Mouse (Mus musculus): ENCODE data around the gene Chrna9. TPM values are rescaled to one million over a fixed set of nuclear protein-coding genes. Genes with fewer than 3 reads are reported as not detected.
"Not testable (repeated sequence)": the region's sequence is repeated elsewhere in the genome, so short reads cannot be mapped to it uniquely, and the experiment has no call there.

Chrna9 gene
- polyA plus RNA-seq, 1 experiment from 2014 or later = not detected

GRCm38 (mm10) chr5:65973189-65973588 is 38.5 kb downstream of the Chrna9 start:
- Histone ChIP-seq H3K4me1 (ENCODE audit: control insufficient read depth, insufficient read depth, low read length) (no peaks in the 10 kb centered on the region), H3K4me2 (ENCODE audit: low read length) (no peak overlapping the region), H3K36me3 (ENCODE audit: control insufficient read depth, insufficient read depth, low read length) (no peaks in the 10 kb centered on the region), H3K27me3 (ENCODE audit: control insufficient read depth, insufficient read depth, low read length) (no peaks in the 10 kb centered on the region), H3K9ac (replicated peaks; ENCODE audit: low read length) (no peak overlapping the region), H3K9me3 (ENCODE audit: control insufficient read depth, low read length) (no peaks in the 10 kb centered on the region), H3K27ac (replicated peaks; ENCODE audit: low read depth, low read length) (no peak overlapping the region), H3K4me3 (replicated peaks; ENCODE audit: low read depth, low read length) (no peak overlapping the region)
- DNase-seq (no peak), ATAC-seq (ENCODE audit: low FRiP score, low TSS enrichment) (no peak)
- WGBS = 78% methylated on average over 2 of the region's 2 CpGs

- Histone ChIP-seq H3K27ac (replicated peaks; ENCODE audit: low read depth, low read length) (no peak overlapping the region), H3K9me3 (ENCODE audit: control insufficient read depth, low read length) (no peaks in the 10 kb centered on the region), H3K27me3 (ENCODE audit: control insufficient read depth, insufficient read depth, low read length) (no peaks in the 10 kb centered on the region), H3K4me3 (replicated peaks; ENCODE audit: low read depth, low read length) (no peak overlapping the region), H3K4me1 (ENCODE audit: control insufficient read depth, insufficient read depth, low read length) (no peaks in the 10 kb centered on the region), H3K9ac (replicated peaks; ENCODE audit: low read length) (no peak overlapping the region), H3K36me3 (ENCODE audit: control insufficient read depth, insufficient read depth, low read length) (no peaks in the 10 kb centered on the region), H3K4me2 (ENCODE audit: low read length) (no peak overlapping the region)
- no peak for ATAC-seq (ENCODE audit: low FRiP score, low TSS enrichment)
- WGBS = 91% methylated on average over 13 of the region's 13 CpGs
- no peak for DNase-seq
These were observed 41.0 kb downstream of the Chrna9 start for GRCm38 (mm10) chr5:65975731-65976130.

GRCm38 (mm10) chr5:65986426-65986825 is 51.7 kb downstream of the Chrna9 start:
- H3K27ac ChIP-seq (replicated peaks; ENCODE audit: low read depth, low read length) = no peak overlapping the region
- WGBS = 93% methylated on average over 5 of the region's 5 CpGs
- H3K4me2 ChIP-seq (ENCODE audit: low read length) = no peak overlapping the region
- no peaks in the 10 kb centered on the region for H3K4me1 ChIP-seq (ENCODE audit: control insufficient read depth, insufficient read depth, low read length)
- ATAC-seq (ENCODE audit: low FRiP score, low TSS enrichment) (no peak), DNase-seq (no peak)
- no peak overlapping the region for H3K9ac ChIP-seq (replicated peaks; ENCODE audit: low read length)
- H3K4me3 ChIP-seq (replicated peaks; ENCODE audit: low read depth, low read length) = no peak overlapping the region
- no peaks in the 10 kb centered on the region for H3K27me3 ChIP-seq (ENCODE audit: control insufficient read depth, insufficient read depth, low read length)
- H3K9me3 ChIP-seq (ENCODE audit: control insufficient read depth, low read length) = no peaks in the 10 kb centered on the region
- no peaks in the 10 kb centered on the region for H3K36me3 ChIP-seq (ENCODE audit: control insufficient read depth, insufficient read depth, low read length)

GRCm38 (mm10) chr5:65987004-65987403 is 52.3 kb downstream of the Chrna9 start:
- not testable (repeated sequence) for H3K27ac ChIP-seq (replicated peaks; ENCODE audit: low read depth, low read length); H3K4me2 ChIP-seq (ENCODE audit: low read length); DNase-seq; H3K27me3 ChIP-seq (ENCODE audit: control insufficient read depth, insufficient read depth, low read length); H3K4me3 ChIP-seq (replicated peaks; ENCODE audit: low read depth, low read length); ATAC-seq (ENCODE audit: low FRiP score, low TSS enrichment); H3K36me3 ChIP-seq (ENCODE audit: control insufficient read depth, insufficient read depth, low read length); H3K9me3 ChIP-seq (ENCODE audit: control insufficient read depth, low read length); H3K9ac ChIP-seq (replicated peaks; ENCODE audit: low read length); H3K4me1 ChIP-seq (ENCODE audit: control insufficient read depth, insufficient read depth, low read length)
- 76% methylated on average over 3 of the region's 3 CpGs for WGBS

GRCm38 (mm10) chr5:65991191-65991590 is 56.5 kb downstream of the Chrna9 start:
- ATAC-seq (ENCODE audit: low FRiP score, low TSS enrichment) (no peak), DNase-seq (no peak)
- Histone ChIP-seq H3K36me3 (ENCODE audit: control insufficient read depth, insufficient read depth, low read length) (no peaks in the 10 kb centered on the region), H3K4me3 (replicated peaks; ENCODE audit: low read depth, low read length) (no peak overlapping the region), H3K9ac (replicated peaks; ENCODE audit: low read length) (no peak overlapping the region), H3K4me2 (ENCODE audit: low read length) (no peak overlapping the region), H3K9me3 (ENCODE audit: control insufficient read depth, low read length) (no peaks in the 10 kb centered on the region), H3K4me1 (ENCODE audit: control insufficient read depth, insufficient read depth, low read length) (no peaks in the 10 kb centered on the region), H3K27me3 (ENCODE audit: control insufficient read depth, insufficient read depth, low read length) (no peaks in the 10 kb centered on the region), H3K27ac (replicated peaks; ENCODE audit: low read depth, low read length) (no peak overlapping the region)
- WGBS = 92% methylated on average over 2 of the region's 2 CpGs

GRCm38 (mm10) chr5:65994643-65995042 is 59.9 kb downstream of the Chrna9 start:
- no peaks in the 10 kb centered on the region for H3K4me1 ChIP-seq (ENCODE audit: control insufficient read depth, insufficient read depth, low read length)
- no peak overlapping the region for H3K4me2 ChIP-seq (ENCODE audit: low read length)
- DNase-seq (no peak), ATAC-seq (ENCODE audit: low FRiP score, low TSS enrichment) (no peak)
- WGBS = 88% methylated on average over 6 of the region's 6 CpGs
- no peak overlapping the region for H3K4me3 ChIP-seq (replicated peaks; ENCODE audit: low read depth, low read length)
- no peaks in the 10 kb centered on the region for H3K27me3 ChIP-seq (ENCODE audit: control insufficient read depth, insufficient read depth, low read length)
- no peak overlapping the region for H3K27ac ChIP-seq (replicated peaks; ENCODE audit: low read depth, low read length)
- H3K9me3 ChIP-seq (ENCODE audit: control insufficient read depth, low read length) = no peaks in the 10 kb centered on the region
- H3K9ac ChIP-seq (replicated peaks; ENCODE audit: low read length) = no peak overlapping the region
- H3K36me3 ChIP-seq (ENCODE audit: control insufficient read depth, insufficient read depth, low read length) = no peaks in the 10 kb centered on the region

- Histone ChIP-seq H3K36me3 (ENCODE audit: control insufficient read depth, insufficient read depth, low read length) (no peaks in the 10 kb centered on the region), H3K4me3 (replicated peaks; ENCODE audit: low read depth, low read length) (no peak overlapping the region), H3K4me1 (ENCODE audit: control insufficient read depth, insufficient read depth, low read length) (no peaks in the 10 kb centered on the region), H3K27ac (replicated peaks; ENCODE audit: low read depth, low read length) (no peak overlapping the region), H3K4me2 (ENCODE audit: low read length) (no peak overlapping the region), H3K27me3 (ENCODE audit: control insufficient read depth, insufficient read depth, low read length) (no peaks in the 10 kb centered on the region), H3K9me3 (ENCODE audit: control insufficient read depth, low read length) (no peaks in the 10 kb centered on the region), H3K9ac (replicated peaks; ENCODE audit: low read length) (no peak overlapping the region)
- DNase-seq (no peak), ATAC-seq (ENCODE audit: low FRiP score, low TSS enrichment) (no peak)
These were observed 63.1 kb downstream of the Chrna9 start for GRCm38 (mm10) chr5:65997813-65998212.

- 90% methylated on average over 7 of the region's 7 CpGs for WGBS
- Histone ChIP-seq H3K4me1 (ENCODE audit: control insufficient read depth, insufficient read depth, low read length) (no peaks in the 10 kb centered on the region), H3K27me3 (ENCODE audit: control insufficient read depth, insufficient read depth, low read length) (no peaks in the 10 kb centered on the region), H3K4me2 (ENCODE audit: low read length) (no peak overlapping the region), H3K4me3 (replicated peaks; ENCODE audit: low read depth, low read length) (no peak overlapping the region), H3K36me3 (ENCODE audit: control insufficient read depth, insufficient read depth, low read length) (no peaks in the 10 kb centered on the region), H3K9me3 (ENCODE audit: control insufficient read depth, low read length) (no peaks in the 10 kb centered on the region), H3K9ac (replicated peaks; ENCODE audit: low read length) (no peak overlapping the region), H3K27ac (replicated peaks; ENCODE audit: low read depth, low read length) (no peak overlapping the region)
- ATAC-seq (ENCODE audit: low FRiP score, low TSS enrichment) (no peak), DNase-seq (no peak)
These were observed 64.4 kb downstream of the Chrna9 start for GRCm38 (mm10) chr5:65999106-65999505.

- ATAC-seq (ENCODE audit: low FRiP score, low TSS enrichment) (no peak), DNase-seq (no peak)
- H3K27me3 ChIP-seq (ENCODE audit: control insufficient read depth, insufficient read depth, low read length) = no peaks in the 10 kb centered on the region
- no peaks in the 10 kb centered on the region for H3K9me3 ChIP-seq (ENCODE audit: control insufficient read depth, low read length)
- H3K4me1 ChIP-seq (ENCODE audit: control insufficient read depth, insufficient read depth, low read length) = no peaks in the 10 kb centered on the region
- H3K27ac ChIP-seq (replicated peaks; ENCODE audit: low read depth, low read length) = no peak overlapping the region
- WGBS = 77% methylated on average over 7 of the region's 7 CpGs
- H3K4me3 ChIP-seq (replicated peaks; ENCODE audit: low read depth, low read length) = no peak overlapping the region
- no peak overlapping the region for H3K4me2 ChIP-seq (ENCODE audit: low read length)
- H3K36me3 ChIP-seq (ENCODE audit: control insufficient read depth, insufficient read depth, low read length) = no peaks in the 10 kb centered on the region
- no peak overlapping the region for H3K9ac ChIP-seq (replicated peaks; ENCODE audit: low read length)
These were observed 65.4 kb downstream of the Chrna9 start for GRCm38 (mm10) chr5:66000074-66000473.

All from midbrain, embryonic 14.5 days (tissue).